Mouse (Mus musculus) hindbrain, embryonic 13.5 days (tissue): ENCODE measurements around the gene Aipl1. TPM values are rescaled to one million over a fixed set of nuclear protein-coding genes. Genes with fewer than 3 reads are reported as not detected.

ENCODE experiments used
- ATAC-seq: fragments of 200-750 bp; cut with Nextera tagmentation; 2 replicates; pipeline ENCODE4 v1.8.0; 2017; ENCODE audit warnings: moderate TSS enrichment; ENCODE audit not compliant: low FRiP score
- H3K27ac ChIP-seq: fragments of 300-500 bp; sonication (generic); 2 replicates; pipeline ENCODE4 v1.5.1; 2015; ENCODE audit warnings: inconsistent platforms, mild to moderate bottlenecking, moderate library complexity
- H3K27me3 ChIP-seq: fragments of 300-500 bp; sonication (generic); 2 replicates; pipeline ENCODE4 v1.6.1; 2015; ENCODE audit warnings: mild to moderate bottlenecking, inconsistent platforms
- H3K36me3 ChIP-seq: fragments of 300-500 bp; sonication (generic); 2 replicates; pipeline ENCODE4 v1.6.1; 2015; ENCODE audit warnings: mild to moderate bottlenecking, inconsistent platforms
- H3K4me1 ChIP-seq: fragments of 300-500 bp; sonication (generic); replicated peaks from 2 replicates; pipeline ENCODE4 v1.6.1; 2015; ENCODE audit warnings: inconsistent platforms
- H3K4me2 ChIP-seq: fragments of 300-500 bp; sonication (generic); 2 replicates; pipeline ENCODE4 v1.6.1; 2015; ENCODE audit warnings: inconsistent platforms, mild to moderate bottlenecking, moderate library complexity
- H3K4me3 ChIP-seq: fragments of 300-500 bp; sonication (generic); 2 replicates; pipeline ENCODE4 v1.5.1; 2015; ENCODE audit warnings: mild to moderate bottlenecking, inconsistent platforms
- H3K9ac ChIP-seq: fragments of 300-500 bp; sonication (generic); 2 replicates; pipeline ENCODE4 v1.6.1; 2015; ENCODE audit warnings: mild to moderate bottlenecking, inconsistent platforms
- H3K9me3 ChIP-seq: fragments of 300-500 bp; sonication (generic); 2 replicates; pipeline ENCODE4 v1.6.1; 2016; ENCODE audit warnings: inconsistent platforms
- WGBS: fragments of 180-500 bp; shearing (Covaris S2); methylation state at CpG from one replicate; pipeline ENCODE4 v1.1.7; 2015; 5-methylcytosine and 5-hydroxymethylcytosine counted together
- polyA plus RNA-seq: library from polyadenylated mRNA; unstranded; fragments of >200 nt; fragmentation: Nextera tagmentation; extraction: Ambion mirVana; gene quantifications from 2 replicates; pipeline ENCODE4 v1.2.1, GENCODE M21; 2015

Aipl1 gene
- polyA plus RNA-seq, 1 experiment from 2014 or later, result 0.39 TPM

DNA sequence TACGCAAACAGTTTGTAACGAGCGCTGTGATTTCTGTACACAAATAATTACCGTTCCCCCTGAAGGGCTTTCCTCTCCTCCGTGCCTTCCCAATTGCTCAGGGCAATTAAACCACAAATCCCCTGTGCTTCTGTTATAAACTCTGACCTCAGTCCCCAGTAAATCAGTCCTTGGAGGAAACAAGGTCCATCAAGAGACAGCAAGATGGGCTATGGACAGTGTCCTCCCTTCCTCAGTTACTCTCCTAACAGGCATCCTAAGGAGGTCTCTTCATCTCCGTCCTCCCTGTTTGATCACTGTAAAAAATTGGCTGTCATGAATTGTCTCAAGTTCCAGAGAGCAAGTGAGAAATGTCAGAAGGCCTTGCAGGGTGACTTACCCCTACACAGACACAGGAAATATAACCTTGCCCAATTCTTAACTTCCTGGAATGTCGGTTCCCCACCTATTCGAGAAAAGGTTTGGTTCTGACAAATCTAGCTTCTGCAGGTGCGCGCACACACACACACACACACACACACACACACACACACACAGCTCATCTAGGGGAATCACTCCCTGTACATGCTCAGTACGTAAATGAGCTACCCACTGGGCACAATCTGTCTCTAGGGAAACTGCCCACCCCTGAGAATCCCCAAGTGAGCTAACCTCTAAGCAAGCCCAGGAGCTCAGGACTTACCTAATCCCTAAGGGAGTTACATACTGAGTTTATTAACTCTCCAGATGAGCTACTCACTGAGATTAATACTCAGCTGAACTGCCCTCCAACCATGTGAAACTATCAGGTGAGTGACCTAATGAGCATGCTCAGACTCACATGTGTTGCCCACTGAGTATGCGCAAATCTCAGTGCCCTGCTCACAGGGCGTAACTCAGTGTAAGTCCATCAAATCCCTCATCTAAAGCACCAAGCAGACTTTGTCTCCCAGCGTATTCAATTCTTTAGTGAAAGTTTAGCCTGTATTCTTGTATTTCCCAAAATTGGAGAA, 49.9 kb downstream of the Aipl1 start:
- Histone ChIP-seq H3K9ac (no peak overlapping the region), H3K4me3 (no peak overlapping the region), H3K36me3 (no peaks in the 10 kb centered on the region), H3K4me1 (peaks cover 40% of the 10 kb centered on the region), H3K4me2 (no peak overlapping the region), H3K27me3 (peaks cover 6% of the 10 kb centered on the region), H3K9me3 (no peaks in the 10 kb centered on the region), H3K27ac (peak overlapping the region; percentile 58; the same call in 1 of the 2 replicates)
- WGBS, result 64% methylated on average over 14 of the region's 14 CpGs
- ATAC-seq, result no peak

DNA sequence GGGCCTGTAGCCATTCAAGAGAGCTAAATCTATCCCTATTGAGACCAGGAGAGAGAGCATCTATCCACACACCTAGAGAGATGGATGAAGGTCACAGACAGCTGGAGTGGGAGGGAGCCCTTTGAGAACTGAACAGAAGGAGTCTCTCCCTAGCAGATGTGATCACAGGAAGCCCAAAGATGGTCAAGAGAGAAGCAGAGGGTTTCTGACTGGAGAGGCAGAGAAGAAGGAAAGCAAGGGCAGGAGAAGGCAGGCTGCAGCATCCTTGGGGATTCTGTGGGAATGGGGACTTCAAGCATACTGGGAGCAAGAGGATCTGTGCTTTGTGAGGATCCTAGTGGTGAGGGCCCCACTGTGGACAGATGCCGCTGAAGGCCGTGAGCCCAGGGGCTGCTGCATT, 51.5 kb downstream of the Aipl1 start:
- ATAC-seq, result peak; percentile 29; the same call in 1 of the 2 replicates
- Histone ChIP-seq H3K27me3 (peaks cover 6% of the 10 kb centered on the region), H3K27ac (peak overlapping the region; percentile 66), H3K4me1 (peaks cover 34% of the 10 kb centered on the region), H3K36me3 (no peaks in the 10 kb centered on the region), H3K9ac (no peak overlapping the region), H3K4me3 (no peak overlapping the region), H3K9me3 (no peaks in the 10 kb centered on the region), H3K4me2 (no peak overlapping the region)
- 84% methylated on average over 2 of the region's 2 CpGs for WGBS

DNA sequence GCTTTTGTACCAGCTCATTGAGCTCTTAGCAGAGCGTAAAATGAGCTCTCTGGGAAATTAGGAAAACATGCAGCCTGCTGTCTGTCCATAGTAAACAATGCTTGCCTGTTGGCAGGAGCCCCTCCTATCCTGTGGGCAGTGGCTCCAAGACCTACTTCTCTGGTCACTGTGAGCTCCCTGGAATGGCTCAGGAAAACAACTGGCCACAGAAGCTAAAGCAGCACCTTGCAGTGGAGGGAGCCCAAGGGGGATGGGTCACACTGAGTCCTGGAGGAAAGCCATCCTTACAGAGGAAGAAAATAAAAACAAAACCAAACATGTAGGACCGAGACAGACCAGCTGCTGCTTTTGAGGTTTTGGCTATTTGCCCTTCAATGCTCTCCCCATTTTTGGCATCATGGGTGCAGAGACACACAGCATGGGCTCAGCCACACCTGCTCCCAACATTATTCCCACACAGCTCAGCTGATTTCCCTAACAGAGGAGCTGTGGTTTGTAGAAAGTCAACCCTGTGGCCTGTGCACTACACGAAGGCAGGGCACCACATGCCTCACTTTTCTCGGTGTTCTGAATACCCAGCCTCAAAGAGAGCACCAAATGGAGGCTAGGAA, 52.1 kb downstream of the Aipl1 start:
- H3K27ac ChIP-seq, result peak overlapping the region; percentile 66
- peaks cover 34% of the 10 kb centered on the region for H3K4me1 ChIP-seq
- no peaks in the 10 kb centered on the region for H3K36me3 ChIP-seq
- H3K27me3 ChIP-seq, result peaks cover 6% of the 10 kb centered on the region
- H3K9ac ChIP-seq, result no peak overlapping the region
- WGBS, result 38% methylated on average over 4 of the region's 4 CpGs
- no peak overlapping the region for H3K4me2 ChIP-seq
- H3K9me3 ChIP-seq, result no peaks in the 10 kb centered on the region
- H3K4me3 ChIP-seq, result no peak overlapping the region
- ATAC-seq, result peak; percentile 70

DNA sequence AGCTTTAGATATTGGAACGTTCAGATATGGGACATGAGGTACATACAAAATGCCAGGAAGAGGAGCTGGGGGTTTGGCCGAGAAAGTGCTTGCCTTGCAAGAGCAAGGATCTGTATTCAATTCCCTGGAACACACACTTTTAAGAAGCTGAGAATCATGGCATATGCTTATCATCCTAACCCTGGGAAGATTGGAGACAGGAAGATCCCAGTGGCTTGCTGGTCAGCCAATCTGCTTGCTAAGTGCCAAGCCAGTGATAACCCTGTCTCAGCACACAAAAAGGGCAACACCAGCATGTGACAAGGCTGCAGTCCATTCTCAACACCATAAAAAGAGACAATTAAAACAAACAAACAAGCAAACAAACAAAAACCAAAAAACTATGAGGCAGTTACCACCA, 53.2 kb downstream of the Aipl1 start:
- Histone ChIP-seq H3K9me3 (no peaks in the 10 kb centered on the region), H3K4me1 (peaks cover 34% of the 10 kb centered on the region), H3K27ac (no peak overlapping the region; the same call in 1 of the 2 replicates), H3K36me3 (no peaks in the 10 kb centered on the region), H3K9ac (no peak overlapping the region), H3K27me3 (peaks cover 6% of the 10 kb centered on the region), H3K4me3 (no peak overlapping the region), H3K4me2 (no peak overlapping the region)
- 90% methylated on average over 2 of the region's 2 CpGs for WGBS
- no peak for ATAC-seq

Other genes with a start within 250 kb of the Aipl1 start
- gene Pimreg, start 4.5 kb upstream of the Aipl1 start, polyA plus RNA-seq, result 43.2 and 43.6 TPM in 2 replicates
- gene Pitpnm3, start 98.3 kb upstream of the Aipl1 start, polyA plus RNA-seq, result 1.9 and 2.0 TPM in 2 replicates
- 1.3 and 1.5 TPM in 2 replicates for gene Gm43951, start 169.3 kb upstream of the Aipl1 start, polyA plus RNA-seq
- 26.3 and 28.4 TPM in 2 replicates for gene 4933427D14Rik, start 169.9 kb upstream of the Aipl1 start, polyA plus RNA-seq
- 160 and 166 TPM in 2 replicates for gene Txndc17, start 170.0 kb upstream of the Aipl1 start, polyA plus RNA-seq
- gene Med31, start 178.1 kb upstream of the Aipl1 start, polyA plus RNA-seq, result 62.5 and 67.2 TPM in 2 replicates
- gene Slc13a5, start 229.7 kb upstream of the Aipl1 start, polyA plus RNA-seq, result 1.4 and 1.5 TPM in 2 replicates